Mouse (Mus musculus) stomach, embryonic 15.5 days (tissue): ENCODE results near the gene Nrip3. TPM values are rescaled to one million over a fixed set of nuclear protein-coding genes. Genes with fewer than 3 reads are reported as not detected.
A peak's percentile ranks its signal among the peaks of the same experiment; 100 is the strongest.

Experiments used
- ATAC-seq: fragments of 200-750 bp; cut with Nextera tagmentation; 2 replicates; pipeline ENCODE4 v1.8.0; 2017; ENCODE audit warnings: low read depth, moderate number of reproducible peaks, moderate TSS enrichment; ENCODE audit not compliant: insufficient read depth, low FRiP score
- H3K27ac ChIP-seq: fragments of 300-500 bp; sonication (generic); 2 replicates; pipeline ENCODE4 v1.5.1; 2015; ENCODE audit warnings: mild to moderate bottlenecking, inconsistent platforms
- H3K27me3 ChIP-seq: fragments of 300-500 bp; sonication (generic); replicated peaks from 2 replicates; pipeline ENCODE4 v1.6.1; 2015; ENCODE audit warnings: inconsistent platforms
- H3K36me3 ChIP-seq: fragments of 300-500 bp; sonication (generic); 2 replicates; pipeline ENCODE4 v1.6.1; 2015; ENCODE audit warnings: inconsistent platforms
- H3K4me1 ChIP-seq: fragments of 300-500 bp; sonication (generic); 2 replicates; pipeline ENCODE4 v1.6.1; 2015; ENCODE audit warnings: inconsistent platforms
- H3K4me2 ChIP-seq: fragments of 300-500 bp; sonication (generic); 2 replicates; pipeline ENCODE4 v1.6.1; 2015; ENCODE audit warnings: mild to moderate bottlenecking, inconsistent platforms
- H3K4me3 ChIP-seq: fragments of 300-500 bp; sonication (generic); replicated peaks from 2 replicates; pipeline ENCODE4 v1.5.1; 2015; ENCODE audit warnings: inconsistent platforms
- H3K9ac ChIP-seq: fragments of 300-500 bp; sonication (generic); 2 replicates; pipeline ENCODE4 v1.6.1; 2015; ENCODE audit warnings: inconsistent platforms
- H3K9me3 ChIP-seq: fragments of 300-500 bp; sonication (generic); 2 replicates; pipeline ENCODE4 v1.6.1; 2016; ENCODE audit warnings: inconsistent platforms
- WGBS: fragments of 180-500 bp; shearing (Covaris S2); methylation state at CpG from one replicate; pipeline ENCODE4 v1.1.7; 2015; 5-methylcytosine and 5-hydroxymethylcytosine counted together
- polyA plus RNA-seq: library from polyadenylated mRNA; unstranded; fragments of >200 nt; fragmentation: Nextera tagmentation; extraction: Ambion mirVana; gene quantifications from 2 replicates; pipeline ENCODE4 v1.2.1, GENCODE M21; 2015

Nrip3 gene
- polyA plus RNA-seq, 1 experiment from 2014 or later = 0.95 TPM

GRCm38 (mm10) chr7:109800626-109801025, 18.8 kb upstream of the Nrip3 start:
- Histone ChIP-seq H3K4me1 (no peaks in the 10 kb centered on the region), H3K36me3 (no peaks in the 10 kb centered on the region), H3K4me3 (no peak overlapping the region), H3K9me3 (no peaks in the 10 kb centered on the region), H3K9ac (no peak overlapping the region), H3K27ac (no peak overlapping the region), H3K27me3 (no peaks in the 10 kb centered on the region), H3K4me2 (no peak overlapping the region)
- 73% methylated on average over 4 of the region's 4 CpGs for WGBS
- no peak for ATAC-seq

GRCm38 (mm10) chr7:109799168-109799567, 17.3 kb upstream of the Nrip3 start:
- no peaks in the 10 kb centered on the region for H3K27me3 ChIP-seq
- no peak overlapping the region for H3K9ac ChIP-seq
- no peak overlapping the region for H3K27ac ChIP-seq
- WGBS = 70% methylated on average over 11 of the region's 11 CpGs
- no peaks in the 10 kb centered on the region for H3K9me3 ChIP-seq
- H3K36me3 ChIP-seq = no peaks in the 10 kb centered on the region
- no peaks in the 10 kb centered on the region for H3K4me1 ChIP-seq
- no peak overlapping the region for H3K4me3 ChIP-seq
- no peak for ATAC-seq
- no peak overlapping the region for H3K4me2 ChIP-seq

GRCm38 (mm10) chr7:109795564-109795963, 13.7 kb upstream of the Nrip3 start:
- Histone ChIP-seq H3K4me2 (no peak overlapping the region), H3K9me3 (no peaks in the 10 kb centered on the region), H3K36me3 (no peaks in the 10 kb centered on the region), H3K9ac (no peak overlapping the region), H3K4me3 (no peak overlapping the region), H3K27ac (no peak overlapping the region), H3K27me3 (no peaks in the 10 kb centered on the region), H3K4me1 (no peaks in the 10 kb centered on the region)
- WGBS = 45% methylated on average over 5 of the region's 5 CpGs
- no peak for ATAC-seq

- ATAC-seq = no peak
- no peak overlapping the region for H3K4me3 ChIP-seq
- WGBS = 77% methylated on average over 2 of the region's 2 CpGs
- H3K4me2 ChIP-seq = no peak overlapping the region
- no peaks in the 10 kb centered on the region for H3K27me3 ChIP-seq
- no peaks in the 10 kb centered on the region for H3K36me3 ChIP-seq
- no peak overlapping the region for H3K9ac ChIP-seq
- no peaks in the 10 kb centered on the region for H3K9me3 ChIP-seq
- H3K4me1 ChIP-seq = no peaks in the 10 kb centered on the region
- no peak overlapping the region for H3K27ac ChIP-seq
These were observed 12.7 kb upstream of the Nrip3 start for GRCm38 (mm10) chr7:109794556-109794955.

- H3K9me3 ChIP-seq = no peaks in the 10 kb centered on the region
- H3K4me2 ChIP-seq = no peak overlapping the region
- no peak overlapping the region for H3K4me3 ChIP-seq
- no peaks in the 10 kb centered on the region for H3K4me1 ChIP-seq
- no peaks in the 10 kb centered on the region for H3K27me3 ChIP-seq
- no peak overlapping the region for H3K27ac ChIP-seq
- WGBS = 74% methylated on average over 2 of the region's 2 CpGs
- no peak for ATAC-seq
- no peak overlapping the region for H3K9ac ChIP-seq
- H3K36me3 ChIP-seq = no peaks in the 10 kb centered on the region
These were observed 10.9 kb upstream of the Nrip3 start for GRCm38 (mm10) chr7:109792759-109793158.

GRCm38 (mm10) chr7:109790818-109791217, 9.0 kb upstream of the Nrip3 start:
- Histone ChIP-seq H3K27me3 (no peaks in the 10 kb centered on the region), H3K4me1 (no peaks in the 10 kb centered on the region), H3K4me2 (no peak overlapping the region), H3K36me3 (no peaks in the 10 kb centered on the region), H3K9me3 (no peaks in the 10 kb centered on the region), H3K9ac (no peak overlapping the region), H3K27ac (no peak overlapping the region), H3K4me3 (no peak overlapping the region)
- ATAC-seq = peak; percentile 18; the same call in 1 of the 2 replicates
- WGBS = 73% methylated on average over 3 of the region's 3 CpGs

GRCm38 (mm10) chr7:109787860-109788259, 6.0 kb upstream of the Nrip3 start:
- H3K27me3 ChIP-seq = no peaks in the 10 kb centered on the region
- no peak for ATAC-seq
- H3K4me1 ChIP-seq = no peaks in the 10 kb centered on the region
- H3K9ac ChIP-seq = no peak overlapping the region
- no peaks in the 10 kb centered on the region for H3K36me3 ChIP-seq
- no peak overlapping the region for H3K27ac ChIP-seq
- H3K9me3 ChIP-seq = no peaks in the 10 kb centered on the region
- no peak overlapping the region for H3K4me3 ChIP-seq
- no peak overlapping the region for H3K4me2 ChIP-seq
- 68% methylated on average over 2 of the region's 2 CpGs for WGBS

- Histone ChIP-seq H3K4me3 (no peak overlapping the region), H3K36me3 (no peaks in the 10 kb centered on the region), H3K9ac (no peak overlapping the region), H3K27ac (no peak overlapping the region), H3K4me1 (peaks cover 15% of the 10 kb centered on the region), H3K27me3 (peaks cover 30% of the 10 kb centered on the region), H3K4me2 (no peak overlapping the region), H3K9me3 (no peaks in the 10 kb centered on the region)
- 33% methylated on average over 7 of the region's 7 CpGs for WGBS
- no peak for ATAC-seq
These were observed 1.5 kb upstream of the Nrip3 start for GRCm38 (mm10) chr7:109783281-109783680.

GRCm38 (mm10) chr7:109781087-109781469, 747 bp downstream of the Nrip3 start:
- Histone ChIP-seq H3K27ac (no peak overlapping the region), H3K9me3 (no peaks in the 10 kb centered on the region), H3K36me3 (no peaks in the 10 kb centered on the region), H3K27me3 (peaks cover 30% of the 10 kb centered on the region), H3K4me2 (peak overlapping the region; percentile 99), H3K9ac (no peak overlapping the region), H3K4me1 (peaks cover 15% of the 10 kb centered on the region), H3K4me3 (peak overlapping the region; percentile 47)
- whole genome bisulfite sequencing = 1% methylated on average over 24 of the region's 24 CpGs
- ATAC-seq = peak; percentile 57; the same call in 1 of the 2 replicates

GRCm38 (mm10) chr7:109772251-109772650, 9.6 kb downstream of the Nrip3 start:
- no peaks in the 10 kb centered on the region for H3K27me3 ChIP-seq
- no peak for ATAC-seq
- H3K9ac ChIP-seq = no peak overlapping the region
- no peak overlapping the region for H3K4me2 ChIP-seq
- no peaks in the 10 kb centered on the region for H3K4me1 ChIP-seq
- no peaks in the 10 kb centered on the region for H3K9me3 ChIP-seq
- no peak overlapping the region for H3K4me3 ChIP-seq
- H3K36me3 ChIP-seq = no peaks in the 10 kb centered on the region
- H3K27ac ChIP-seq = no peak overlapping the region

- no peak for ATAC-seq
- 51% methylated on average over 2 of the region's 2 CpGs for WGBS
These were observed 13.0 kb downstream of the Nrip3 start for GRCm38 (mm10) chr7:109768699-109769383.

GRCm38 (mm10) chr7:109767575-109768350, 14.1 kb downstream of the Nrip3 start:
- ATAC-seq = no peak
- Histone ChIP-seq H3K4me2 (no peak overlapping the region), H3K9ac (no peak overlapping the region), H3K4me3 (no peak overlapping the region), H3K27ac (no peak overlapping the region), H3K9me3 (no peaks in the 10 kb centered on the region), H3K4me1 (no peaks in the 10 kb centered on the region), H3K27me3 (no peaks in the 10 kb centered on the region), H3K36me3 (no peaks in the 10 kb centered on the region)
- 81% methylated on average over 7 of the region's 7 CpGs for WGBS

More at GRCm38 (mm10) chr7:109768699-109769383, 13.0 kb downstream of the Nrip3 start:
- no peaks in the 10 kb centered on the region for H3K36me3 ChIP-seq
- H3K4me3 ChIP-seq = no peak overlapping the region
- no peak overlapping the region for H3K9ac ChIP-seq
- H3K4me2 ChIP-seq = no peak overlapping the region
- H3K9me3 ChIP-seq = no peaks in the 10 kb centered on the region
- H3K27ac ChIP-seq = no peak overlapping the region
- no peaks in the 10 kb centered on the region for H3K4me1 ChIP-seq
- no peaks in the 10 kb centered on the region for H3K27me3 ChIP-seq
